Mouse (Mus musculus): Measurements from ENCODE around the gene Fam45a. TPM values are rescaled to one million over a fixed set of nuclear protein-coding genes. Genes with fewer than 3 reads are reported as not detected.
"Not testable (repeated sequence)": the region's sequence is repeated elsewhere in the genome, so short reads cannot be mapped to it uniquely, and the experiment has no call there.

Gene Fam45a
- polyA plus RNA-seq, 1 experiment from 2014 or later: 20.2 TPM

- peak within 1 kb of the TSS; percentile 85 for H3K4me2 ChIP-seq
- no peaks in the 10 kb centered on the region for H3K27me3 ChIP-seq
- WGBS (ENCODE audit: insufficient replicate concordance): 4% methylated on average over 30 of the region's 30 CpGs
- H3K36me3 ChIP-seq (replicated peaks): peaks cover 28% of the 10 kb centered on the region
- ATAC-seq (ENCODE audit: insufficient read depth): peak; percentile 99
- H3K4me3 ChIP-seq (replicated peaks): peak within 1 kb of the TSS; percentile 62
- peak within 1 kb of the TSS; percentile 61 for H3K9ac ChIP-seq
- H3K27ac ChIP-seq (replicated peaks): peak within 1 kb of the TSS; percentile 75
- no peaks in the 10 kb centered on the region for H3K9me3 ChIP-seq (replicated peaks)
- peaks cover 27% of the 10 kb centered on the region for H3K4me1 ChIP-seq (replicated peaks)
Observed at GRCm38 (mm10) chr19:60860868-60861700, 49.7 kb downstream of the Fam45a start, which contains the start of gene Sfxn4. Sfxn4 (minus strand) TSS chr19:60861479.

GRCm38 (mm10) chr19:60866169-60866568 is 54.8 kb downstream of the Fam45a start:
- not testable (repeated sequence) for ATAC-seq (ENCODE audit: insufficient read depth); H3K27me3 ChIP-seq; H3K27ac ChIP-seq (replicated peaks); H3K4me2 ChIP-seq; H3K4me3 ChIP-seq (replicated peaks); H3K9me3 ChIP-seq (replicated peaks); H3K9ac ChIP-seq
- WGBS (ENCODE audit: insufficient replicate concordance): 89% methylated on average over 4 of the region's 4 CpGs
- peaks cover 71% of the 10 kb centered on the region for H3K36me3 ChIP-seq (replicated peaks)
- peaks cover 34% of the 10 kb centered on the region for H3K4me1 ChIP-seq (replicated peaks)

GRCm38 (mm10) chr19:60870489-60870888 is 59.1 kb downstream of the Fam45a start:
- no peak for ATAC-seq (ENCODE audit: insufficient read depth)
- Histone ChIP-seq H3K9me3 (replicated peaks) (no peaks in the 10 kb centered on the region), H3K4me3 (replicated peaks) (no peak overlapping the region), H3K36me3 (replicated peaks) (peaks cover 54% of the 10 kb centered on the region), H3K4me1 (replicated peaks) (peaks cover 44% of the 10 kb centered on the region), H3K9ac (no peak overlapping the region), H3K27ac (replicated peaks) (peak overlapping the region; percentile 93; the same call in 1 of the 2 replicates), H3K4me2 (peak overlapping the region; percentile 74), H3K27me3 (no peaks in the 10 kb centered on the region)
- WGBS (ENCODE audit: insufficient replicate concordance): 46% methylated on average over 1 of the region's 1 CpGs

- Histone ChIP-seq H3K9me3 (replicated peaks) (no peaks in the 10 kb centered on the region), H3K4me1 (replicated peaks) (peaks cover 44% of the 10 kb centered on the region), H3K4me2 (peak overlapping the region; percentile 74), H3K9ac (peak overlapping the region; percentile 91), H3K36me3 (replicated peaks) (peaks cover 48% of the 10 kb centered on the region), H3K27ac (replicated peaks) (peak overlapping the region; percentile 93), H3K27me3 (no peaks in the 10 kb centered on the region), H3K4me3 (replicated peaks) (peak overlapping the region; percentile 89)
- WGBS (ENCODE audit: insufficient replicate concordance): 78% methylated on average over 5 of the region's 5 CpGs
- ATAC-seq (ENCODE audit: insufficient read depth): no peak
Observed at GRCm38 (mm10) chr19:60871366-60871765, 60.0 kb downstream of the Fam45a start.

DNA sequence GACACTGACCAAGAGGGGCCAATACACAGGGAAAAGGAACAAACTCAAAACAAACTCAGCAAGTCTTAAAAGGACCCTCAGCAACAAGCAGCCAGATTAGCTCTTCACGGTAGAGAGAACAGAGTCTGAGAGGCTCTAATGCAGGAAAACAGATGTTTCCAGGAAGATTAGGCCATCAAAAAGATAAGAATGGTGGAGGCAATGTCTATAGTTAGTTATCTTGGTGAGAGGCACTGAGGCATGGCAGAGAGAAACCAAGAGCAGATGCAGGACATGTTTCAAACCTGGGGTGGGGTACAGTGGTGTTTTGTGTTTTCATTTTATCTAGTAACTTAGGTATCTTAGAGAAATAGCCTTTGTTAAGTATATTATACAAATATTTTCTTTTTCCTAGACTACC is 60.9 kb downstream of the Fam45a start:
- peak overlapping the region; percentile 89 for H3K4me3 ChIP-seq (replicated peaks)
- peak overlapping the region; percentile 74 for H3K4me2 ChIP-seq
- no peaks in the 10 kb centered on the region for H3K27me3 ChIP-seq
- WGBS (ENCODE audit: insufficient replicate concordance): 10% methylated on average over 1 of the region's 1 CpGs
- peaks cover 44% of the 10 kb centered on the region for H3K4me1 ChIP-seq (replicated peaks)
- H3K36me3 ChIP-seq (replicated peaks): peaks cover 39% of the 10 kb centered on the region
- peak overlapping the region; percentile 93 for H3K27ac ChIP-seq (replicated peaks)
- peak; percentile 72 for ATAC-seq (ENCODE audit: insufficient read depth)
- no peaks in the 10 kb centered on the region for H3K9me3 ChIP-seq (replicated peaks)
- peak overlapping the region; percentile 91 for H3K9ac ChIP-seq

DNA sequence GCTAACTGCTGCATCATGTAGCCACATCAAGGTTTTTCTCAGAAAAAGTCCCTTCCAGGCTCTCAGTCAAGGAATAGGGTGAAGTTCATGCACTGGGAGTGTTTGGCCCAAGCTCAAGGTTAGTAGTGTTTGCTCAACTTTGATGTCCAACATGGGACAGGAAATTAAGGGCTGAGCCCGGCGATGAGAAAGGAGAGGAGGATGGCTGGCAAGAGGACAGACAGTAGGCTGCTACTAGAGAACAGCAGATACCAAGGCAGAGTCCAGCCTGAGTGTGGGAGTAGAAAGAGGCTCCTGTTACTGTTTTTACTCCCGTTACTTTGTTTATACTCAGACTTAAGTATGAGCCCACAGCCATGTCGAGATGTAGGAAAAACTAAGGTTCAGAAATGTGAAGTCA is 62.1 kb downstream of the Fam45a start:
- H3K4me1 ChIP-seq (replicated peaks): peaks cover 44% of the 10 kb centered on the region
- no peaks in the 10 kb centered on the region for H3K9me3 ChIP-seq (replicated peaks)
- peak overlapping the region; percentile 74 for H3K4me2 ChIP-seq
- peak overlapping the region; percentile 93 for H3K27ac ChIP-seq (replicated peaks)
- H3K36me3 ChIP-seq (replicated peaks): peaks cover 28% of the 10 kb centered on the region
- peak overlapping the region; percentile 91 for H3K9ac ChIP-seq
- H3K4me3 ChIP-seq (replicated peaks): peak overlapping the region; percentile 89
- WGBS (ENCODE audit: insufficient replicate concordance): 0% methylated on average over 4 of the region's 4 CpGs
- no peak for ATAC-seq (ENCODE audit: insufficient read depth)
- no peaks in the 10 kb centered on the region for H3K27me3 ChIP-seq

- Histone ChIP-seq H3K27me3 (no peaks in the 10 kb centered on the region), H3K27ac (replicated peaks) (peak within 1 kb of the TSS; percentile 93), H3K9me3 (replicated peaks) (no peaks in the 10 kb centered on the region), H3K36me3 (replicated peaks) (peaks cover 21% of the 10 kb centered on the region), H3K4me3 (replicated peaks) (peak within 1 kb of the TSS; percentile 89), H3K4me2 (peak within 1 kb of the TSS; percentile 74), H3K4me1 (replicated peaks) (peaks cover 44% of the 10 kb centered on the region), H3K9ac (peak within 1 kb of the TSS; percentile 91)
- WGBS (ENCODE audit: insufficient replicate concordance): under 1% methylated on average over 28 of the region's 28 CpGs
- peak; percentile 89 for ATAC-seq (ENCODE audit: insufficient read depth)
Observed at GRCm38 (mm10) chr19:60874064-60874694, 62.8 kb downstream of the Fam45a start, which contains the start of gene Prdx3. Prdx3 (minus strand) TSS chr19:60874556.

DNA sequence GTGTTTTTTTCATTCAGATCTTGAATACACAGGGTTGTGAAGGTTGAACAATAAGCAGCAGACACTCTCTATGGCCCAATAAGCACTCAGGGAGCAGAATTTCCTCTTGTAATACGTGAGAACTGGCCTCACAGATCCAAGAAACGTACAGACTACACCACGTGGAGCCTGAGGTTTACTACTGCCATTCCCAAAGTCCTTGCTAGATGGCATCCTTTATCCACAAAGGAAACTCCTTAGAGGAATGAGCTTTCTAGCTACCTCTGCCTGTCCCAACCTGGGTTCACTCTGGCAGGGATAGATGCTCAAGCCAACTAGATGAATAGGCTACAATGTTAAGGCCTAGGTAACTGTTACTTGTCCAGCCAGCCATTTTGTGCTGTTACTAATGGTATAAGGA is 71.7 kb downstream of the Fam45a start:
- Histone ChIP-seq H3K36me3 (replicated peaks) (no peaks in the 10 kb centered on the region), H3K27me3 (peaks cover 4% of the 10 kb centered on the region; the same call in 1 of the 2 replicates), H3K9me3 (replicated peaks) (no peaks in the 10 kb centered on the region), H3K4me1 (replicated peaks) (peaks cover 22% of the 10 kb centered on the region), H3K4me3 (replicated peaks) (no peak overlapping the region), H3K9ac (no peak overlapping the region), H3K4me2 (no peak overlapping the region), H3K27ac (replicated peaks) (no peak overlapping the region)
- ATAC-seq (ENCODE audit: insufficient read depth): no peak
- 37% methylated on average over 3 of the region's 3 CpGs for WGBS (ENCODE audit: insufficient replicate concordance)

Small RNA genes within 50 kb of the gene (microRNA-seq; reads per million reads assigned to microRNA genes)
- not detected for gene mmu-mir-3084-1

Other genes with a start within 250 kb of the Fam45a start
- gene Cacul1, start 230.6 kb upstream of the Fam45a start, polyA plus RNA-seq (2015; fragmentation: Nextera tagmentation; extraction: Ambion mirVana): 9.4 TPM in 2 replicates
- 1.2 and 1.3 TPM in 2 replicates for gene Nanos1, start 55.6 kb upstream of the Fam45a start, polyA plus RNA-seq (2015; fragmentation: Nextera tagmentation; extraction: Ambion mirVana)
- gene Eif3a, start 20.9 kb upstream of the Fam45a start, polyA plus RNA-seq (2015; fragmentation: Nextera tagmentation; extraction: Ambion mirVana): 74.9 and 78.5 TPM in 2 replicates
- 0.62 and 1.1 TPM in 2 replicates for gene Sfxn4, start 49.9 kb downstream of the Fam45a start, polyA plus RNA-seq (2015; fragmentation: Nextera tagmentation; extraction: Ambion mirVana)
- gene Prdx3, start 63.0 kb downstream of the Fam45a start, polyA plus RNA-seq (2015; fragmentation: Nextera tagmentation; extraction: Ambion mirVana): 341 TPM in 2 replicates
- 0.41 and 0.47 TPM in 2 replicates for gene Grk5, start 78.2 kb downstream of the Fam45a start, polyA plus RNA-seq (2015; fragmentation: Nextera tagmentation; extraction: Ambion mirVana)